Mouse (Mus musculus) urinary bladder, postnatal 4 days (tissue): ENCODE data around the gene Fam155a.
"Not testable (repeated sequence)": the region's sequence is repeated elsewhere in the genome, so short reads cannot be mapped to it uniquely, and the experiment has no call there.

Experiments
- DNase-seq, 2 experiments: peaks; one replicate each; pipeline ENCODE4 v3.0.0; 2021 to 2022; ENCODE audit warnings: low spot score in 2 of 2

Fam155a gene

GRCm38 (mm10) chr8:9660014-9660413 lies 110.9 kb downstream of the Fam155a start:
- DNase-seq, result not testable (repeated sequence)

GRCm38 (mm10) chr8:9656901-9657300 lies 114.1 kb downstream of the Fam155a start:
- DNase-seq, result no peak

- DNase-seq, result no peak
Observed at GRCm38 (mm10) chr8:9654826-9655225, 116.1 kb downstream of the Fam155a start.

DNA sequence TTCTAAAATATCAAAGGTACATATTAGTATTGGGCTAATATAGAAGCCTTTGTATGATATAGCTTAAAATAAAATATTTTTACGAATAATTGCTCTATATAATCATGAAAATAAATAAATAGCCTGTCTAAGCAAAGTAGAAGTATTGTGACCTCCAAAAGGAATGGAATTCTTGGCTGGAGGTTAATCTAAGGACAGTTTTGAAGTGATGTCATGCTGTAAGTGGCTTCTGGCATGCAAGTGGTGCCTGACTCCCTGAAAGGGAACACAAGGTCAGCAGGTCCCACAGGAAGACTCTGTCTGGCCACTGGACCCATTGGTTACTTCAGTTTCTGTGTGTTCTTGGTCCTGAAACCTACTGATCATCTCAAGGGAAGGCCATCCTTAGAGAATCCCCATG lies 117.3 kb downstream of the Fam155a start:
- DNase-seq, result no peak

DNA sequence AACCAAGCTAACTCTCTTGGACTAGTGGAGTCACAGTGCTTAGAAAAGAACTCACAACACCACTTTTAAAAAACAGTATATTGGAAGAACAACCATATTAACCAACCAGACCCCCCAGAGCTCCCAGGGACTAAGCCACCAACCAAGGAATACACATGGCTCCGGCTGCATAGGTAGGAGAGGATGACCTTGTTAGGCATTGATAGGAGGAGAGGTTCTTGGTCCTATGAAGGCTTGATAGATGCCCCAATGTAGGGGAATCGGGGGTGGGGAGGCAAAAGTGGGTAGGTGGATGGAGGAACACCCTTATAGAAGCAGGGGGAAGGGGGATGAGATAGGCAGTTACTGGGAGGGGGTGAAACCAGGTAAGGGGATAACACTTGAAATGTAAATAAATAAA lies 132.8 kb downstream of the Fam155a start:
- DNase-seq, result no peak

DNA sequence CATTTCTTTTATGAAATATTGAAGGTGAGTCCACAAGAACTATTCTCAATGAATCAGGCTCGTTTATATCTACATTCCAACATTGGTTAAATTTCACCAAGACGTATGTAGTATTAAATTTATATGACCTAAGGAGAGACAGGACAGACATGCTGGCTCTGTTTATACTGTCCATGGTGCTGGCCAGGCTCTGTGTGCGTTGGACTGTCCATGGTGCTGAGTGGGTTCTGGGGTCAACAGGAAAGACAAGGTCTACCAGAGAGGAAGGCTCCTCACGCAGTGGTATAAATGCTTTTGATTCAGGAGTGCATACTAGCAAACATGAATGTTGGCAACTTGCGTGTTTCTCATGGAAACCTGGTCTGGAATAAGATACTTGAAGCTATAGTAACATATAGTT lies 135.7 kb downstream of the Fam155a start:
- DNase-seq, result no peak

DNA sequence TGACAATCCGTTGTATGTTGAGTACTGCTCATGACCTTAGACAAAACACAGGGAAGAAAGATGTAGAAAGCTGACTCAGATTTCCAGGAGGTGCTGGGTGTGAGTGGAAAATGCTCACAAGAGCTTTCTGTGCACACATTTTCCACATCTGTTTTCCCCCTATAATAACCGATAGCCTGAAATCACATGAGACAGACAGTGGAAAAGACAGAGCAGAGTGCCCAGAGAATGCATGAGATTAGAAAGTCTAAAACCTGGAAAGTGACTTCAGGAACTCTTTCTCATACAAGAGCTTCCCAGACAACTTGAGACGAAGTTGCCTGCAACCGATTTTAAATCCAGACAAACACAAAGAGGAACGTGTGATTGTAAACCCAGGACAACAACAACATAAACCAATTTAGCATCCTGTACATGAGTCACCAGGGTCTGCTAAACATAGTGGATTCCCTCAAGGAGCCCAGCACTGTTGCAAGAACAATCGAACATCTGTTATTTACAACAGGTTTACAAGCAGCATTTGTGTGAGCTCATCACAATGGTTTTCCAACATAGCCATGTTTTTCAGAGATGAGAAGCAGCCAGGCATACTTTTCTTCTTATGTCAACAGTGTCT lies 163.8 kb downstream of the Fam155a start:
- no peak for DNase-seq

DNA sequence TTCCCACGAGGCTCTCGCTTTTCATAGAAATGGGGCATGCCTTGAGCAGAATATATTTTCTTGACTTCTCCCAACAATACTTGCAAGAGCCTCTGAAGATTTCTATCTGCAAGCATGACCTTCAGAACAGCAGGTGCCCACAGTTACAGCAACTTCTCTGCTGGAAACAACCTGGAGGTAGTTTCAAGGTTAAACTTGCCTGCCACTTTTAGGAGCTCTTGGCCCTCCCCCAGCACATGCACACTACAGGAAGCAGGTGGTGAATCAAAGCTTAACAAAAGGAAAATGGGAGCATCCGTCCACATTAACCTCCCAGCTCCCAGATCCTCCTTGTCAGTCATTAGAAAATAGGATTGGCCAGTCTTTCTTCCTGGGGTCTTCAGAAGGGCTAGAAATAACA lies 175.0 kb downstream of the Fam155a start:
- no peak for DNase-seq

DNA sequence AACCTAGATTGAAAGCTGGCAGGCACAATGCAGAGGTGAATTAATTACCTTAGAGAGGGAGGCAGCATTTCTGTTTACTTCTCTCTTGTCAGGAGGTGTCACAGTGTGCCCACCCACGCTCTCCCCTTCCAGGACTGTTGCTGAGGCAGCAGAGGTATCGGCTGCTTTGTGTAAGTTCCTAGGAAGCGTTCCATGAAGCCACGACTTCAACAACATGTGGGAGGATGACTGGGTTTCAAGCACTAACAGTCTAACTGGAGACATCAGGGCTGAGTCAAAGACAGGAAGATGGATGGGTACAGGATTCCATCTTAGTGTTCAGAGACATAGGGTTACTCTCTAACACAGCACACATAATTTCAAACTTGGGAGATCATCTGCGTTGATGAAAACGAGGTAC lies 189.1 kb downstream of the Fam155a start:
- no peak for DNase-seq

GRCm38 (mm10) chr8:9580192-9580591 lies 190.8 kb downstream of the Fam155a start:
- DNase-seq, result no peak

- no peak for DNase-seq
Observed at GRCm38 (mm10) chr8:9571977-9572376, 199.0 kb downstream of the Fam155a start.

DNA sequence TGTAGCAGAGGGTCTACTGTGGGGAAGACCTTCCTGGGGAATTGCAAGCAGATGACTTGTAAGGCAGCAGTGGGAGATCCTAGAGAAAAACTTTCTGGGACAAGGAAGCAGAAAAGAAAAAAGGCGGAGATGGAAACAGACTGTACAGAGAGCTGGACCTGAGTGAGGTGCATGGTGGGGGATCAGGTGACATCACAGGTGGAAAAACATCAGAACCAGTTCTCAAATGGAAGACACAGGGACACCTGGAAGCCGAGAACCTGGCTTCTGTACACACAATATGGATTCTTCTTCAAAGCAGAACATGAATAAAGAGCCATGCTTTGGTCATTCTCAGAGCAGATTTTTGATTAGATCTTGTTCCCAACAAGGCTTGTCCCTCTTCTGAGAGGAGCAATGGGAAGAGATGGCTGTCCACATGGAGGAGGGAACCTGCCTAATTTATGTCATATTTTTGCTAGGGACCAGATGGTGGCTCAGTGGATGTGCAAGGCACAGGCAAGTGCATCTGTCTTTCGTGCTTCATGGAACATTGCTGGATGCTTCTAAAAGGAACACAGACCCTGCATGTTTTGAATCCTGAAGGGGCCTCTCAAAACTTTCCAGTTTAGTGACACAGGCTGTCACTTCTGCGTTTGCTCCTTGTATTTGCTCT lies 201.3 kb downstream of the Fam155a start:
- no peak for DNase-seq

GRCm38 (mm10) chr8:9549199-9549598 lies 221.8 kb downstream of the Fam155a start:
- no peak for DNase-seq

GRCm38 (mm10) chr8:9547558-9547954 lies 223.4 kb downstream of the Fam155a start:
- no peak for DNase-seq

- no peak for DNase-seq
Observed at GRCm38 (mm10) chr8:9546919-9547557, 223.9 kb downstream of the Fam155a start.

DNA sequence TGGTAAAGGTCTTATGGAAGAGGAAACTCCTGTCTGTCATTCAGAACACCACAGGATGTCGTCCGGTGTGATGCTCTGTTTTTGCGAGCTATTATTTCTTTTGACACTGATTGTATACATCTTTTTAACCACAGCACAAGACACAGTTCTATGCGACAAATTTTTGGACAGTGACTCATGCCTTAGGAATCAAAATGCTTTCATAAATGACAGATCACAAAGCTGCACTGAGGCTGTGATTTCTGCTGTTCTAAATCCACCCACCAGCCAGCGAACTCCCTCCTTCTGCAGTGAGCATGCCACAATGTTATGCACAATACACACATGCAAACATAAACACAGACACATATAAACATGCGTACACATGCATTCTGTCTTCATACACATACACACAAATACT lies 224.5 kb downstream of the Fam155a start:
- DNase-seq, result no peak

GRCm38 (mm10) chr8:9545665-9546064 lies 225.3 kb downstream of the Fam155a start:
- no peak for DNase-seq

GRCm38 (mm10) chr8:9535730-9536372 lies 235.1 kb downstream of the Fam155a start:
- no peak for DNase-seq

DNA sequence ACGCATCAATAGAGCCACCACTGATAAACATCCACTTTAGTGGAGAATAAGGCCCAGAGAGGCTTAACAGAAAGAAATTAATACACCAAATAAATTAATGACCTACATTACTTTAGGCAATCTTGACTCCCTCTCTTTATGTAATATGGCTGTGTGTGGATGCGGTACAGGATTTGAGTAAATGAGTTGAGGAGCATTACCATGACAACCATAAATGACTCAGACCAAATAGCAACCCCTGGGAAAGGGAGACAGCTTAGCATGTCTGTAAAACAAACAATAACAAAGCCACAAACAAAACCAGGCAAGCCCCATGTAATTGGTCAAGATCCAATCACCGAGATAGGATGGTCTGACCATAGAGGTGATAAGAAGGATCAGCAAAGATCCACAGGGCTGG lies 244.4 kb downstream of the Fam155a start:
- DNase-seq, result no peak

DNA sequence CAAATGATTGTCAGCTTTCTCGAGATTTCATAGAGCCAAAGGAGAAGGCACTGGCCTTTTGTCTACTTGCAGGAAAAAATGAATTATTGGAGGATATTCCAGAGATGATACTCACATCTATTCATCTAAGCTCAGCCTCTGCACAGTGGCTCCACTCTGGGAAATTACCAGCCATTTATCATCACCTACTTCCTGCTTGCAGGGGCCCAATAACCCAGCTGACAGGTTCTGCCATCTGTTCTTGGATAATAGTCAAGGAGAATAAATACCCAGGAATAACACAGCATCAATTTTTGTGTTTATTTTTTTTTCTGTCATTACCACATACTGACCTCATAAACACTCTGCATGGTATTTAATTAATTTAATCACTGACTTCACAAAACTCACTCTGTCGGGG lies 249.4 kb downstream of the Fam155a start:
- DNase-seq, result no peak

GRCm38 (mm10) chr8:9500751-9501150 lies 270.2 kb downstream of the Fam155a start:
- no peak for DNase-seq

- DNase-seq, result no peak
Observed at GRCm38 (mm10) chr8:9494225-9494598, 276.7 kb downstream of the Fam155a start.
